Mouse (Mus musculus) kidney, adult 11 months (tissue): ENCODE results near the gene Ttc37.

Experiments used
- DNase-seq: peaks from one replicate; pipeline ENCODE4 v3.0.0; 2022

Ttc37 gene

GRCm38 (mm10) chr13:76098493-76099303 lies at the start of gene Ttc37, which contains the start of gene Arsk:
Gene Ttc37 (plus strand): TSS chr13:76098734.
Gene Arsk (minus strand): TSS chr13:76098660.
- DNase-seq: peak; percentile 96

- DNase-seq: peak; percentile 8
Measured at GRCm38 (mm10) chr13:76055391-76056232, 42.9 kb upstream of the Ttc37 start.

DNA sequence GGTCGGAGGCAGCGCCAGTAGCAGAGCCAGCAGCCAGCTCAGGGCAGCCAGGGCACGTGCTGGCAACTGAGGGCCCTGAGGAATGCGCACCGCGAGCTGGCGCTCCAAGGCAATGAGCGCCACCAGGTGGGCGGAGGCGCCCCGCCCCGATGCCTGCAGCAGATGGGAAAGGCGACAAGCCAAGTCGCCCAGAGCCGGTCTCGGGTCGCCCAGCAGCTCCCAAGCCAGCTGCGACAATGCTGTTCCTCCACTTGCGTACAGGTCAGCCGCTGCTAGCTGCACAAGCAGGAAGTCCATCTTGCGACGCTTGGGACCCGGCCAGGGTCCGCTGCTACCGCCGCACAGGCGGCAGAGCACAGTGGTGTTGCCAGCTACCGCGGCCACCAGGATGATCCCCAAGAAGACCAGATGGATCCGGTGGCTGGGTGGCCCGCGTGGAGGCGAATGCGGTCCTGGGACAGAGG lies 42.2 kb upstream of the Ttc37 start:
- DNase-seq: peak; percentile 80

DNA sequence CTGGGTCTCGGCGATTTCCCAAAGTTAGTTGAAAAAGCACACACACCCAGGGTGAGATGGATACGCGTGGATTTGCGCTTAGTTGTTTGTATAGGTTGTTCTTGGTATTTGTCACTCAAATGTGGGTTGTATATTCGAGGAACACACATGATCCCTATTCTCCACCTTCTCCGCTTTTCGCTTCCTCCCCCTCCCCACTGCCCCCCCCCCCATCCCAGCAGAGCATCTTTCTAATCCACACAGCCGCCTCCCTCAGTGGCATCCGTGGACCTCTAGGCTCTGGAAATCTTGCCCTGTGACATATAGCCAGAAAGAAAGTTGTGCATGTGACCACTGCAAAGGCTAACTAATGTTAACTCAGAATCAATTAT lies 41.7 kb upstream of the Ttc37 start, which contains the start of gene Gpr150:
Gene Gpr150 (minus strand): TSS at position 101 of the 371 bp plus-strand sequence.
- DNase-seq: no peak

DNA sequence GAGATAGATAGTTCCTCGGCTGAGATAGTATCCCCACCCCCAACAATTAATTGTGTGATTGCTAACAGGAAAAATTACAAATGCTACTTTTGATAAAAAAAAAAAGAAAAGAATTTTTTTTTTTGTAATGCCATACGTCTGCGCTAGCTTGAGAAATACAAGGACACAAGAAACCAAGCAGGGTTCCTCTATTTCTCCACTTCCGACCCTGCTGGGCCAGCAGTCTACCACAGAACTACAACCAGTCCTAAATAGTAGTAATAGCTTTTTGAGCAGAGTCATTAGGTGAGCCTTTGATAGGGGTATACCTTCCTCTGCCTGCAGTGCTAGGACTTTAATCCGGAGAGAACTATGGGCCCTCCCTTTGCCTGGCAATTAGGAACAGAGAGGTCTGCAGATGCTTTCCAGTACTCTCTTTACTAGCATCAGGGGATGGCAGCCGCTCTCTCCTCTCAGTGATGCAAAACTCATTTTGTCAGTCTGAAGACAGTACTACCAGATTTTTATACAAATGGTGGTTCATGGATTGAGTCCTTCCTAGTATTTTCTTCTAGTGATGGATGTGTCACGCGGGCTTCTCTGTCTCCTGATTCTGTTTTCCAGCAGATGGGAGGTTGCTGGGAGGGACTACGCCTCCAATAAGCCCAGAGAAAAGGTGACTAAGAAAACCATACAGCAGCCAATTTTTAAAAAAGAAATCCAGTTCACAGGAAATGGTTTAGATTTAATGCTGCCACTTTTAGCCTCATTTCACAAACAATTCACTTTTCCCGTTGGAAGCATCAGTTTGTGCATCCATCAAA lies 41.1 kb upstream of the Ttc37 start:
- DNase-seq: no peak

DNA sequence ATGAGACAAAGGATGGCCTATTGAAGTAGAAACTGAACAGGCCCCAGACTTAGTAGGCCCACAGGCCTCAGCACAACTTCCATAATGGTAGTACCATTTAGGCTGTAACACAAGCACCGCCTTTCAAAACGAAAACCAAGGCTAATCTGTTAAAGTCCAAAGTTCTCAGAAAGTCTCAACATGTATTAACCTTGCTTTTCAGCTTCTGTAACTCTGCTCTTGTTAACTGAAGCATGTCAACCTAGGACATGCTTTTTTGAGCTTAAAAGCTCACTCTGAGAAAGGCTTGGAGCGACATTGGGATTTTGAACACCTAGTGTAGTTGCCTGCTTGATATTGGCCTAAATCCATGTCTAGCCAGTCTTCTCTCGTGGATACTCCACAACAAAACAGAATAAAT lies 38.9 kb upstream of the Ttc37 start:
- DNase-seq: peak; percentile 28

- no peak for DNase-seq
Measured at GRCm38 (mm10) chr13:76062126-76062525, 36.4 kb upstream of the Ttc37 start.

DNA sequence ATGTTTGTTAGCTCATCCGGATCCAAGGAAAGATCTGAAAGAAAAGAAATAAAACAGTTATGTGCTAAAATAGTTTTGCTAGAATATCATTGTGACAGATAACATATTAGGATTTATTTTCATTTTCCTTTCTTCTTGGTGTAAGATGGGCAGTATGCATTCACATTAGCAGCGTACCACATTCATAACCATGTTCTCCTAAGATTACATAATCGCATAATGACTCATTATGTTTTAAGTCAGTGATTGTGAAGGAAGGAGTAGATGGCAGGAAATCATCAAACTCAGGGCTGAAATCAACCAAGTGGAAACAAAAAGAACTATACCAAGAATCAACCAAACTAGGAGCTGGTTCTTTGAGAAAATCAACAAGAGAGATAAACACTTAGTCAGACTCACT lies 36.0 kb upstream of the Ttc37 start:
- DNase-seq: no peak

- no peak for DNase-seq
Measured at GRCm38 (mm10) chr13:76063548-76063947, 35.0 kb upstream of the Ttc37 start.

DNA sequence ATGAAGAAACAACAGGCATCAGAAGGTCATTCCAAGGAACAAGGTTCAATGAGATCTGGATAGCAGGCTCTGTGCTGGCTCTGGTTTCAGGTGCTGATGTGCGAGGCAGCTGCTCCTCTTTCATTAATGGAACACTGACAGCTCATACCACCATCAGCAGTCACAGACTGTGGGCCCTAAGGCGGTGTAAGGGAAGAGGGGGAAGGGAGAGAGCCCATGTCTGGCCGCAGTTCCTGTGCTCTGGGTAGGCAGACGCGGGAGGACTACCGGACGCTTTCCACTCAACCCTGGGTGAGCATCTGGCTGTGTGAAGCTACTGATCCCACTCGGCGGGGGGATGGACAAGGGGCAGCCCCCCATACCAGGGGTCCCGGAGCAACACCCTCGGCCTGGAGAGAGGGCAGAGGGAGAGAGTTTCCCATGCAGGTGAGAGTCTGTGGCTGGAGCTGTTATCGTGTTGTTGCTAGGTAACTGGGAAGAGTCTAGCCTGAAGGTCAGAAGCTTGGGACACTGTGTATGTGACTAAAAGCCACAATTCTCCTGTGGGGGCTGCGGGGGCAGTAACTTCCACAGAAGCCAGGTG lies 34.1 kb upstream of the Ttc37 start:
- no peak for DNase-seq

DNA sequence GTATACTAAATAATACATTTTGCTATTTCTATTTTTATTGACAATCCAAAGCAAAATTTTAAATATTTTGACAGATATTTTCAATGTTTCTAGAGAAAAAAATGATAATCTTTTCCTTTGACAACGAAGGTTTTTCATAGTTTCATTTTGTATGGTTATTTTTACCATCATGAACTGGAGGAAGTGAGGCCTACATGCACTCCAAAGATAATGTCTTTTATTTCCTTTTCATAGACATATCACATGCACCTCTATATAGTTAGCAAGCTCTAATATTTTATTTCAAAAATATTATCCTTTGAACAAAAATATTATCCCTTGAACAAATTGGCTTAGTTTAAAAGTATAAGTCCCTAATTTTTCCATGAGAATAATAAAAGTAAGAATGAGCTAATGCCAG lies 24.2 kb upstream of the Ttc37 start:
- DNase-seq: no peak

- peak; percentile 73 for DNase-seq
Measured at GRCm38 (mm10) chr13:76098116-76098492, 430 bp upstream of the Ttc37 start.

DNA sequence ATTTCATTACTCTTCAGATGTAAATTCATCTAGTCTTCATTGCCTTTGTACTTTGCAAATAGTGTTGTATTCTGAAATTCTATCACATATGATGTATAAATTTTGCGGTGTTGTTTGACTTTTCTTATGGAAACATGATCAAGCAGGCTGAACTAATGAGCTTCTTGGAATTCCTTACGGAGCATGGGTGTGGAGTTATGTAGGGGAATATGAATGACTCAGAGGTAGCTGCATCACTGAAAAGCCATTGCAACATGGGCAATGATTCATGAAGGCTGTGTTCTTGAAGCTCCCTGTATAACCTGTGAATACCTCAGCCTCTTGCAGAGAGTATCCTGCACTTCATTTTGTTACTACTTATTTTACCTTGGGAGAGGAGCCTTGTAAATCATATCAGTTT lies 3.5 kb downstream of the Ttc37 start:
- no peak for DNase-seq

GRCm38 (mm10) chr13:76109069-76109824 lies 10.7 kb downstream of the Ttc37 start:
- DNase-seq: no peak

DNA sequence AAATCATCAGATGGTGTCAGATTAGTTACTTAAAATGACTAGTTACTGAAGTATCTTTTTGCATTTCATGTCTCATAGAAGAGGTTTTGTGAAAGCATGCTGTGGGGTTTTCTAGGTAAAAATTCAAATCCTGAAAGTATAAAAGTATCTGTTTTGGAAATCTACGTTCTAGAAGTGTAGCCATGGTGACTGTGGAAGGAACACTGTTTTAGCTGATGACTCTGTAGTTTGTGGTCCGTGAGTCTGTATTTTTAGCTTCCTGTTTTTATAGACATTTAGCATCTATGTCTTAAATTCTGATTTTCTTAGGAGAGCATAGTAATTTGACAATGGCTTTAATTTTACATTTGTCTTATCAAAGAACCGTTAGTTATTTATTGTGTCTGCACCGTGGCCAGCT lies 30.3 kb downstream of the Ttc37 start:
- DNase-seq: no peak

GRCm38 (mm10) chr13:76132415-76132814 lies 33.9 kb downstream of the Ttc37 start:
- DNase-seq: no peak

DNA sequence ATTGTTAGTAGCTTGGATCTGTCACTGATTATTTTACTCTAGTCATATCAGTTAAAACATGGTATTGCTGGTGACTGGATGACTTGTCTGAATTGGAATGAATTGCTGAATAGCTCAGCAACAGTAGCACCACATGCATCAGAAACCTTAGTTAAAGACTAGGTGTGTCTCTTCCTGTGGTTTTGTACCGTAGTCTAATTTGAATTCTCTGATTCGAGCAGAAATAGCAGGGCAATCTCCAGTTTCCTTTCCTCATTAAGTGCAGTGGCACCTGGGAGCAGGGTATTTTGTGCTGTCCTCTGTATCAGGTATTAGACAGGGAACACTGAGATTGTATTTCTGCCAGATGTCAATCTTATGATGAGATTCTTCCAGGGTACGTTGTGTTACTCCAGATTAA lies 40.3 kb downstream of the Ttc37 start:
- DNase-seq: no peak

- no peak for DNase-seq
Measured at GRCm38 (mm10) chr13:76141117-76141808, 42.7 kb downstream of the Ttc37 start.

GRCm38 (mm10) chr13:76150483-76150882 lies 51.9 kb downstream of the Ttc37 start:
- DNase-seq: no peak

DNA sequence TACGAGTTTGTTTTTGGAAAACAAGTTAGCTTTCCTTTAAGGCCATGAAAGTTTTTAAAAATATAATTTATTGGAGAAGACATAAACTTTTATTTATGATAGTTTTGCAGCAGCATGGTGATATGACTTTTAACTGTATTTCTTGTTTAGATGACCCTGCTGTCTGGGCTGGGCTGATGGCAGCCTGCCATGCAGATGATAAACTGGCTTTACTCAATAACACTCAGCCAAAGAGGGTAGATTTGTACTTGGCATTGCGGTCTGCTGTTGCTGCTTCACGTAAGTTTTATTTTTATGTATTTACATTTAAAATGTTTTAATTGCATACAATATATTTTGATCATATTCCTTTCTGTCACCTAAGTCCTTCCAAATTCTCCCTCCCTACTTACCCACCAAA lies 58.6 kb downstream of the Ttc37 start:
- DNase-seq: no peak

DNA sequence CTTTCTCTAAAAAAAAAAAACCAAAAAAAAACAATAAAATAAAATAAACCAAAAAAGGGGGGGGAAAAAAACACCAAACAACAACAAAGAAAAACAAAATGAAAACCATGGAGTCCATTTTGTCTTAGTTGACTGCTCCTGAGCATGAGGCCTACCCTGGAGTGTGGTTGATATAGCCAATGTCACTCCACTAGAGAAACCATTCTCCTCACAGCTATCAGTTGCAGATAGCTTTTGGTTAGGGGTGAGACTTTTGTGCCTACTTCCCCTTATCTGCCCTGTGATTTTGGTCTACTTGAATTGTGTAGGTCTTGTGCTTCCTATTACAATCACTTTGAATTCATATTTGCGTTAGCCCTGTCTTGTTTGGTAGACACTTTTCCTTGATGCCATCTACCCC lies 59.0 kb downstream of the Ttc37 start:
- no peak for DNase-seq
